Mouse (Mus musculus): ENCODE data around the gene Arpin. TPM values are rescaled to one million over a fixed set of nuclear protein-coding genes. Genes with fewer than 3 reads are reported as not detected.

Arpin gene
- total RNA-seq (2021): 10 to 100 TPM; 11.7 to 14.2 TPM

DNA sequence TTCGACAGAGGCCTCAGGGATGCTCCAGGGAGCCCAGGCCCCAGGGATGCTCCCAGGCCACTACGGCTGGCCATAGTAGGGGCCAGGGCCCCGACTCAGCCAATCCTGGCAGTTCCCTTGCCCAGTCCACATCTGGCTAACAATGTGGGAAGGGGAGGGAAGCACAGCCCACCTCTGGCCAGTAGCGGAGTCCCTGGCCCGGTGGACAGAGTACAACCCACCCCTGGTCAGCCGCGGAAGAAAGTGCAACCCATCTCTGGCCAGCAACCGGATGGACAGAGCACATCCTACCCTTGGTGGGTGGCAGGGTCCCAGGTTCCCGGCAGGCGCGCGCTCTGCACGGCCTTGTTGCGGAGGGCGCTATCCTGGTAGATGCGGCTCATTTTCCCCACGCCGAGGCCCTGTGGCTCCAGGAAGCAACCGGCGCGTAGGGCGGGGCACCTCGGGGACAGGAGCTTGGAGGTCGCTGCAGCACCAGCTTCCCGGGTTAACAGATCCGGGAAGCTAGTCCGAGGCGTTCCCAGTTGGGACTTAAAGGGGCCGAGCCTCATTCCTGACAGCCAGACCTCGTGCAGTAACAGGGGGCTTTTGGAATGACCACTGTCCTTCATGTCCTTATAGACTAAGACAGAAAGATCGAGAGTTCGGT, at the start of gene Arpin:
Gene Arpin, minus strand, starts transcription at position 498 of the 649 bp plus-strand sequence.
- peak; percentile 31 to 43 for DNase-seq (ENCODE audit: extremely low spot score in 1 of 2, low spot score in 1 of 2)

DNA sequence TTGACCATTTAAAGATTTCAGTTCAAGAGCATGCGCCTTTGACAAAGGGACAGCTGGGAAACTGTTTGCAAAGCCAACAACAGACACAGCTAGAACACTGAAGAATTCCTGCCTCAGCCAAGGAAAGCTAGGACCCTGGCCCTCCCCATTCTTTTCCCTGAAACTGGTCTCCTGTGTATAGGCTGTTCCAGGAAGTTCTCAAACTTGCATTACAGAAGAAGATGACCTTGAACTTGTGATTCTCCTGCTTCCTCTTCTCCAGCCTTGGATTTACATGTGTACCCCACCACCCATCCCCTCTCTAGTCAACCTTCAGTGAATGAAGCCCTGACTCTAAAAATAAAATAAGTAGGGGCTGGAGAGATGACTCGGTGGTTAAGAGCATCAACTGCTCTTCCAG, 40.2 kb upstream of the Arpin start:
- DNase-seq (ENCODE audit: extremely low spot score in 1 of 2, low spot score in 1 of 2): no peak

DNA sequence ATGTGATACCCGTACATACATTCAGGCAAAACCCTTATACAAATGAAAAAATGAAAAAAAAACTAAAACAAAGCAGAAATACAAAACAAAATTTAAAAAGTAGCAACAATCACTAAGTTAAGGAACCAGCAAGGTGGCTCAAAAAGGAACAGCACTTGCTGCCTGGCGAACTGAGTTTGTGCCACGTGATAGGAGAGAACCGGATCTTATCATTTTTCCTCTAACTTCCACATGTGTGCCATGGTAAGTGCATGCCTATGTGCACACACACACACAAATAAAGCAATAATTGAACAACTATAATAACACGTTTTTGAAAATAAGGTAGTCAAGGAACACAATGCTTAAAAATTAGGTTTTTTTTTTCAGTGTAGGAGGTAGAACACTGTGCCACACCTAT, 37.0 kb upstream of the Arpin start:
- no peak for DNase-seq (ENCODE audit: extremely low spot score in 1 of 2, low spot score in 1 of 2)

DNA sequence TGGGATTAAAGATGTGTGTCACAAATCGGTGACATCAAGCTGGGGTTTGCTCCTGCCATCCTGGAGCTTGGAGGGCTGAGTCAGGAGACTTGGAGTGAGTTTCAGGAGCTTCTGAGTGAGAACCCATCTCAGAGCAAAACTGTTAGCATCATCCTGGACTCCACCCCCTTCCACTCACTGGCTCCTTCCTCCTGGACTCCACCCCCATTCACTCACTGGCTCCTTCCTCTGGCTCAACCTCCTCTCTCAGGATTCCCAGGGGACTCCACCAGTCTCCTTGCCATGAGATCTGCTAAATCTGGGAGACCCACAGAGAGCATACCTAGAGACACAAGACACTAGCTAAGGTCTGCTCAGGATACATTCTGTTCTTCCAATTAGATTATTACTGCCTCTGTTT, 35.2 kb upstream of the Arpin start:
- no peak for DNase-seq (ENCODE audit: extremely low spot score in 1 of 2, low spot score in 1 of 2)

DNA sequence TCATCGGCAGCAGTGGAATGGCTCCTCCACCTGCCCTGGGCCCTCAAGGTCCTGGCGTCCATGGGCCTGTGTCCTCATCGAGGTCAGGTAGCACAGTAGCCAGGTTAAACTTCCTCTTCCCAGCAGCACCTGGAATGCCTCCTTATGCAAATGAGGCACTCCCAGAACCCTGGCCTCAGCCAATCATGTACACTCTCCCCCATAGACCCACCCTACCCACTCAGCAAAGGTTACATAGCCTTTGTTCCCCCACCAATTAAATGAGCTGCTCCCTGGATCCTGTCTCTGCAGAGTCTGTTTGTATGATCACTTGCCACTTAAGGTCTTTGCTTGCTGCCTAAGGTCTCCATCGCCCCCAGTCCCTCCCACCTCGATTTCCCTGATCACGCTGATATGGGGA, 33.2 kb upstream of the Arpin start:
- no peak for DNase-seq (ENCODE audit: extremely low spot score in 1 of 2, low spot score in 1 of 2)

DNA sequence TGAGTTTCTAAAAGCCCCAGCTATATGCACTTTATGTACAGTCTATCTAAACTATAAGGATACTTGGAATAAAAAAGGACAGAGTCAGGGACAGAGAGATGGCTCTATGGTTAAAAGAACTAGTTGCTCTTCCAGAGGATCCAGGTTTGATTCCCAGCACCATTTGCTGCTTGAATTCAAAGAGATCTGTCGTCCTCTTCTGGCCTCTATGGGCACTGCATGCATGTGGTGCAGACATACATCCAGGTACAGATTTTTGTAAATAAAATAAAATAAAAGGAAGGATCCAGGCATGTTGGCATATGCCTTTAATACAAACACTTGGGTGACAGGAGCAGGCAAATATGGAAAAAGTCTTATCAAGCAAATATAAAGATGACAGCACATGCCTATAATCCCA, 26.4 kb upstream of the Arpin start:
- DNase-seq (ENCODE audit: extremely low spot score in 1 of 2, low spot score in 1 of 2): no peak

DNA sequence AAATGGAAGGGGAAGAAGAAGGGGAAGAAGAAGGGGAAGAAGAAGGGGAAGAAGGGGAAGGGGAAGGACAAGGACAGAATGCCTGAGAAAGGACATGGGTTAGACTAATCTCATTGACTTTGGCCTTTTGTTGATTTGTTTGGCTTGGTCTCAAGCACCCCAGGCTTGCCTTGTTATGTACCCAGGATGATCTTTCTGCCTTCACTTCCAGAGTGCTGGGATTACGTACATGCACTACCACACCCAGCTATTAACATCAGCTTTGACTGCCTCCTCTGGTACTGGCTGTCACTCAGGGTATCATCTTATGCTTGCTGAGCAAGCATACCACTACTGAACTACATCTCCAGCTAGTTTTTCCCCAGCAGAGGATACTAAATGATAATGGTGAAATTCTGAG, 21.0 kb upstream of the Arpin start:
- DNase-seq (ENCODE audit: extremely low spot score in 1 of 2, low spot score in 1 of 2): no peak

DNA sequence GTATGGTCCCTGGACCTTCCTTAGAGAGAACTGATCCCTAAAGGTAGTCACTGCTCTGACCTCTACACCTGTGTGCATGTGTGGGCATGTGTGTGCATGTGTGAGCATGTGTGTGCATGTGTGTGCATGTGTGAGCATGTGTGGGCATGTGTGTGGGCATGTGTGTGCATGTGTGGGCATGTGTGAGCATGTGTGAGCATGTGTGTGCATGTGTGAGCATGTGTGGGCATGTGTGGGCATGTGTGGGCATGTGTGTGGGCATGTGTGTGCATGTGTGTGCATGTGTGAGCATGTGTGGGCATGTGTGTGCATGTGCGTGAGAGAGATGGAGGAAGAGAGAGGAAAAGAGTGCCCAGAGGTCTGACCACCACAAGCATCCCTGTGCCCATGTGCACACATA, 19.7 kb upstream of the Arpin start:
- DNase-seq (ENCODE audit: extremely low spot score in 1 of 2, low spot score in 1 of 2): no peak

DNA sequence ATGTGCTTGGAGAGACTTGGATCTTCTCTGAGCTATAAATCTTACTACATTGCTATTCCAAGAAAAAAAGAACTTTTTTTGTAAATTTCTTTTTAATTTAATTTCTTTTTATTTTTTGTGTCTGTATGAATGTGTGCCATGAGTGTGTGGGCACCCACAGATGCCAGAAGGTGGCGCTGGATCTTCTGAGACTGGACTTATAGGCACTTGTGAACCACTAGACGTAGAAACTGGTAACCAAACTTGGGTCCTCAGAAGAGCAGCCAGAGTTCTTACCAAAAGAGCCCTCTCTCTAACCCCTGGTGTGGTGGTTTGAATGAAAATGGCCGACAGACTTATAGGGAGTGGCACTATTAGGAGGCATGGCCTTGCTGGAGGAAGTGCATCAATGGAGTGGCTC, 15.9 kb upstream of the Arpin start:
- no peak for DNase-seq (ENCODE audit: extremely low spot score in 1 of 2, low spot score in 1 of 2)

DNA sequence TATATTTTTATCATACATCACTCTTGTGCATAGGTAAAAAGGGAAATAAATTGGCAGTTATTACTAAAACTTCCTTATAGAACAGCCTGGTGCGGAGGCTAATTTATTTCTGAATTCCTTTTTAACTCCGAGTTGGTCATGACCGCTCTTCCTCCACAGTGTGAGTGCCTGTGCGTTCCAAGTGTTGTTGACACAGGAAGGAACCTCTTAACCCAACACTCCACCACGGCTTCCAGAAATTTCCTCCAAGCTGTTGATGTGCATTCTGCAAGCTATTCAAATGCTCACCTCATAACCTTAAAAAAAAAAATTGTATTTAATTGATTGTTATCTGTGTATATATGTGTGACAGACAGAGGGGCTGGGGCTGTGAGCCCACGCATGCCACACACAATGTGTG, 15.1 kb upstream of the Arpin start:
- no peak for DNase-seq (ENCODE audit: extremely low spot score in 1 of 2, low spot score in 1 of 2)

DNA sequence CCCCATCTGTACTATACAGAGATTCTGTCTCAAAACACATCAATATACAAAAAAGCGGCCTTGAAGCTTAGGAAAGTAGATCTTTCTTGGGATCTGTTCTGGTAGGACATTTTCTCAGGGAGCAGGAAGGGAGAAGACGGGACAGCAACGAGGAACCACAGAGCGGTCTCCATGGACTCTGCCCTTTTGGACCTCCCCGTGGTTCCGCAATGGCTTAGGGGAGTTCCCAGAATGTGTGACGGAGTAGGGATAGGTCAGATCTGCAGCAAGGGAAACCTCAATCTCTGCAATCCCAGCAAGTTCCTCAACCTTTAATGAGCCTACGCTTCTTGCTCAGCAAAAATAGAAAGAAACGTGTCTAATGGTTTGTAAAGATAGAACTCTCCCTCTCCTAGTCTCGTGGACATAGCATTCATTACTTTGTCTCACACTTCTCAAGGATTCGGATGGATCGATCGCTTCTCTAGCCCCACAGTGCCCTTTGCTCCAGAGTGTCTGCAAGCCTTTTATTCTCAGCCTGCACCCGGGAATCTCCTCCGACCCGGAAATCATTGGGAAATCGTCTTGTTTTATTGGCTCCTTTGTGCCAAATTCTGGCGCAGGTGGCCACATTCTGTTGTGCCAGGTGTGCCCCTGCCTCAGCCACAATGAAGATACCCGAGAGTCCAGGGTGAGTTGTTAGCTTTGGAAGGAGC, 499 bp upstream of the Arpin start:
- peak in 1 of 2 experiments; percentile 19 for DNase-seq (ENCODE audit: extremely low spot score in 1 of 2, low spot score in 1 of 2)

DNA sequence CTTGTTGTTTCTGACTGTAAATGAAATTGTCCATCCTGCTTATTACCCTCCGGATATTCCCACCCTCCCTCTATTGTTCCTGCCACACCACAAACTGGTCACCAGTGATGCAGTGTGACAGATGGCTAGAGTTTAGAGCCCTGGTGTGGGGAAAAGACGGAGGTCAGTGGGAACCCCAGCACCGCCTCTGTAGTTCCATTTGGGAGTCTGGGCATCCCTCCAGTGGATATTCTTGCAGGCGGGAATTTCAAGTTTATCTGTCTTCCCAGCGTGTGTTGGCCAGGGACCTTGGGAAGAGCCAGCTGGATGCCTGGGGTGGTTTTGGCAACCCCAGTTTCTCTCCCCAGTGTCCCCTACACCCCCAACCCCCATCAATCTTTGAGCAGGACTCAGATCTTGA, 698 bp downstream of the Arpin start:
- DNase-seq (ENCODE audit: extremely low spot score in 1 of 2, low spot score in 1 of 2): no peak

DNA sequence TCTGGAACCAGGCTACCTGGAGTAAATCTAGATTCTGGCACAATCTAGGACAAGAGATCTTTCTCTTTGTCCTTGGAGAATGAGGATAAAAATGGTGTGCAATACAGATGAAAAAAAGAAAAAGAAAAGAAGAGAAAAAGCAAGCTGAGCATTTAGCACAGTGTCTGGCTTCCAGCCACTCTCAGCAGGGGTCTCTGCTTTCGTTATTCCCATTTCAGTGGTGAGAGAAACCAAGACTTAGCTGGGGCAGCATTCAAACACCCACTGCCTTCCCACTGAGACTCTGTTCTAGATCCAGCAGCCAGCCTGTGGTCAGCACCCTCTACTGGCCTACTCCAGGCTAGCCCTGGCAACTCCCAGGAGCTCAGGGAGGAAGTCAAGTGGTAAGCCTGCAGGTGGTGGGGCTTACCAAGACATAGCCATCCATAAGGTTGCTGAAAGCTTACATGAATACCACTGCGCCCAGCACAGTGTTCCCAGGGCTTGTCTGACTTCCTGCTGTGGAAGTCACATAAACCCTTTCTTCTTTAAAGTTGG, 6.6 kb downstream of the Arpin start:
- no peak for DNase-seq (ENCODE audit: extremely low spot score in 1 of 2, low spot score in 1 of 2)

DNA sequence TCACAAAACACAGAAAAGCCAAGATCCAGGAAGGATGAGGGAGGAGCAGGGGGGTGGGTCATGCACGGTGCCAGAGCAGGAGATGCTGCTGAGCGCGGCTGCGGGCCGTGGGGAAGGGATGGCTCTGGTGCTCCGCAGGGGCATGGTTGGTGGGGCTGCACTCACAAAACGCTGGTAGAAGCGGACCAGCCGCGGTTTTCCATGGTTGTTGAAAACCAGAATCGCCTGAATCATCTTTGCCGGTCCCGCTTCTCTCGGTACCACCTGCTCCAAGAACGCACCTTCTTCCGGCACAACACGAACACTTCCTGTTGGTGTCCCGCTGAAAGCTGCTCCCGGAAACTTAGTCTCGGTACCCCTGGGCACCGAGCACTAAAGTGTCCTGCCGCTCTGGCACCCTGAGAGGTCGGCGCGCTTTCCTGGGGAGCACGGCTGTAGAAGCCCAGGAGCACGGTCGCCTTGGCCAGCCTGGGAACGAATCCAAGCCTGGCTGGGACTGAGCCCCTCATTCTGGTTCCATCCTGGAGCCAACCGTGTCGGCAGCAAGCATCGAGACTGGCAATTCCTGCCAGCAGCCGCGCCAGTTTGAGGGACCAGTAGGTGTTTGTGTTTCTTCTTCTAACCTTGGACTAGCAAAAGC, 14.7 kb downstream of the Arpin start, which contains the start of gene Ap3s2:
Gene Ap3s2, minus strand, starts transcription at position 306 of the 640 bp plus-strand sequence.
- DNase-seq (ENCODE audit: extremely low spot score in 1 of 2, low spot score in 1 of 2): peak; percentile 81 to 84

DNA sequence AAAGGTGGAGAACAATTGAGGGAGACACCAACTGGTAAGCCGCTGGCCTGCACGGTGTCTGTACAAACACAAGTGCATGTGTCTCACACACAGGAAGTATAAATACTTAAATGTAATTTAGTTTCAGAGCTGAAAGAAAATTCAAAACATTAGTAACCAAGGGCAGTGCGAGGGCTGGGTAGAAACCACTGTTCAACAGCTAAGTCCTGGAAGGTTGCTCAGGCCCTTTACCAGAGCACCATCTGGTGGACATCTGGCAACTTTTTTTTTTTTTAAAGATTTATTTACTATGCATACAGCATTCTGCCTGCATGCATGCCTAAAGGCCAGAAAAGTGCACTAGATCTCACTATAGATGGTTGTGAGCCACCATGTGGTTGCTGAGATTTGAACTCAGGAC, 20.6 kb downstream of the Arpin start:
- DNase-seq (ENCODE audit: extremely low spot score in 1 of 2, low spot score in 1 of 2): no peak

DNA sequence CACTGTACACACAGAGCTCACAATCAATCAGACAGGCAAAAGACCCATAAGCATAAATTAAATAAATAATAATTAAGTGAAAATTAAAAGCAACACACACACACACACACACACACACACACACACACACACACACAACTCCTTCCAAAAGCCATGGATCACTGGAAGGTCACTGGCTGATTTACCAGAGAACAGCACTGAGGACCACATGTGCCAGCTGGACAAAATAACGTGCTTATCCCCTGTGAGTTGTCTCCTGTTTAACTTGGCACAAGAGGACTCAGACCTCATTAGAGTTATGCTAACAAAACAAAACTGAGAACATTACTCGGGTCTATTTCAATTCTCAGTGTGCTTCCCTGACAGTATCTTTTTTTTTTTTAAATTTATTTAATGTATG, 27.8 kb downstream of the Arpin start:
- no peak for DNase-seq (ENCODE audit: extremely low spot score in 1 of 2, low spot score in 1 of 2)

DNA sequence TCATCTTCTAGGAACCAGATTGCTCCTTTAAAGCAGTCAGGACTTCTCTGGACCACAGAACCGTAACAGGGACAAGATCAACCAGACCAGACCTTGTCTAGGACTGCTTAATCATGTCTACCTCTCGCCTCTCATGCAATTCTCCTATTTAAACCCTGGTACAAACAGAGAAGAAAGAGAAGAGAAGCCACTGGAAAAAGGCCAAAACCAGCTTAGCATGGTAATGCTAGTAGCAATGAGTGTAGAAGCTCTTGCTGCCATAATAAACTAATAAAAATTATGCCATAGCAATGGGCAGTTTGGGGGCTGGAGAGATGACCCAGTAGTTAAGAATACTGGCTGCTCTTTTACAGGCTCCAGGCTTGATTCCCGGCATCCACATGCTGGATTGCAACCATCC, 28.2 kb downstream of the Arpin start:
- no peak for DNase-seq (ENCODE audit: extremely low spot score in 1 of 2, low spot score in 1 of 2)

DNA sequence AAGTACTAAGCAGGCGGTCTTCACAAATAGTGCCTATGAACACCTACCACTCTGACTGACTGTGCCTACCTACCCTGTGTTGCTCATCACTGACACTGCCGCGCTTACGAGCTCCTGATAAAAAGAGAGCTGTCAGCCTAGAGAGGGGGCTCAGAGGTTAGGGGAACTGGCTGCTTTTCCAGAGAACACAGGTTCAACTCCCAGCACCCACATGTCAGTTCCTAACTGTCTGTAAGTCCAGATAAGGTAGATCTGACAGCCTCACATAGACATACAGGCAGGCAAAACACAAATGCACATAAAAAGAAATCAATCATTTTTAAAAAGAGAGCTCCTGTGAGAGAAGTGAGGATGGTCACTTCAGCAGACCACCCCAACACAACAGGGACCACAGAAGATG, 30.0 kb downstream of the Arpin start:
- no peak for DNase-seq (ENCODE audit: extremely low spot score in 1 of 2, low spot score in 1 of 2)

DNA sequence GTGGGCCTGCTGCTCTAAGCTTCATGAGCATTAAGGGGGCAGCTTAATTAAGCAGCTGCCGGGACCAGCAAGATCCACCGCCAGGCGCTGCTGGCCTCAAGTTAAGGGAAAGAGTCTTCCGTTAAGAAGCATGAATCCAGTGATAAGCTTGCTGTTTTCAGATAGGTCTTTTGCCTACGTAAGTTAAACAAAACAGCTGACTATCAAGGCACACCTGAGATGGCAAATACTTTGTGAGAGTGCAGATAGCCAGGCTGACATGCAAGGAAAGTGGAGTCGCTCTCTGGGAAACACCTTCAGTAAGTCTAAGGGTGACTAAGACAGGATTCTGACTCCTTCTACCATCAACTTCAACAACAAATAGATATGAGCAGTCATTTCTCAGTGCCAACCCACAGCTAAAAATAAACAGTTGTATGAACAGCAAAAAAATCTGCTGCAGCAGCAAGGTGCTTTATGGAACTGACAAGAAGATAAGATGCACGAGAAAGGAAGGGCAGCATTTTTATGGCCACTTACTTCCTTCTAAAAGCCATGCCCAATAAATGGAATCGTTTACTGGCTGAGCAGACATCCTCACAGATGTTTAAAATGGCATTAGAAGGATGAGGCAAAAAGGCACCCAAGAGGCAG, 31.9 kb downstream of the Arpin start:
- no peak for DNase-seq (ENCODE audit: extremely low spot score in 1 of 2, low spot score in 1 of 2)

DNA sequence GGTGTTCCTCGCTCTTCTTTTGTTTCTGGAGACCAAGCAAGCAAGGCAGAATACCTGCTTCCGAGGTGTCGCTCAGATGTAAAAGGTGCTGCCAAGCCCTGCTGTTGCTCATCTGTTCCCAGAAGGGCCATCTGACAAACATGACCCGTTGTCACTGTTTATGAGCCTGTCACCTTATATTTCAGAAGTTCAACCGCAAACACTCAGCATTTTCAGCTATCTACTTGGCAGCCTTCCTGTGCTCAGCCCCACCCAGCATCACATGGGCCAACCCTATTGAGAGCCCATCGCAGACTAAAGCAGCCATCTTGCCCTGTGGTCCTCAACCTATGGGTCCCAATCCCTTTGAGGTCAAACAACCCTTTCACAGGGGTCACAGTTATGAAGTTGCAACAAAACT, 34.4 kb downstream of the Arpin start:
- no peak for DNase-seq (ENCODE audit: extremely low spot score in 1 of 2, low spot score in 1 of 2)

DNA sequence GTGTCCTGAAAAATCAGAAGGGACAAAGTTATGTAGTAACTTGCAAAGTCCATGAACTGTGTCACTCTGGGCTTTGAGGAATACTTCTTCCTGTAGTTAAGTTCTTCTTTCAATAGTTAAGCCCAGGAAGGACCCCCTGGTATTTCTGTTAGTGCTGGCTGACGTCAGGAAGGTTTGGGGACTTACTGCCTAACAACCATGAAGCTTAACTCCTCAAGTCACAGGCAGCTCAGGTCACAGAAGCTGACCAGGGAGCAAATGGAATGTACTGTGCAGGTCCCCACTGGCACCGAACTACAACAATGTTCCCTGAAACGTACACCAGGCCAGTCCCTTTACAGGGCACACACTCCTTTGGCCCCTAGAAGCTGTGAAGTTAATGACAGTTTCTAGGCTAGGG, 39.9 kb downstream of the Arpin start:
- DNase-seq (ENCODE audit: extremely low spot score in 1 of 2, low spot score in 1 of 2): no peak
